Mouse (Mus musculus) CH12.LX (cell line): Measurements from ENCODE around the gene Cdc42bpa.

Experiments
- CTCF ChIP-seq, 2 experiments: IDR thresholded peaks in 1 of 2; conservative IDR thresholded peaks in 1 of 2; 2 replicates each; pipeline ENCODE4 v1.5.1; 2011 to 2012; ENCODE audit warnings: low read depth in 2 of 2, low read length in 2 of 2, improper control_type of control experiment in 1 of 2, inconsistent platforms in 1 of 2, mild to moderate bottlenecking in 1 of 2, moderate library complexity in 1 of 2
- ELF1 ChIP-seq: IDR thresholded peaks from 2 replicates; pipeline ENCODE4 v1.6.1; 2014; ENCODE audit warnings: low read depth, mild to moderate bottlenecking, inconsistent platforms, low read length, improper control_type of control experiment
- EP300 ChIP-seq: IDR thresholded peaks from 2 replicates; pipeline ENCODE4 v1.6.1; 2011; ENCODE audit warnings: low read length, improper control_type of control experiment
- HCFC1 ChIP-seq: IDR thresholded peaks from 2 replicates; pipeline ENCODE4 v1.6.1; 2012; ENCODE audit warnings: low read depth, mild to moderate bottlenecking, inconsistent platforms, low read length, improper control_type of control experiment
- JUND ChIP-seq: conservative IDR thresholded peaks from 2 replicates; pipeline ENCODE4 v1.6.1; 2011; ENCODE audit warnings: low read depth, low read length, improper control_type of control experiment
- NRF1 ChIP-seq: IDR thresholded peaks from 2 replicates; pipeline ENCODE4 v1.6.1; 2014; ENCODE audit warnings: low read depth, mild to moderate bottlenecking, inconsistent platforms, low read length, improper control_type of control experiment, moderate library complexity
- PAX5 ChIP-seq: IDR thresholded peaks from 2 replicates; pipeline ENCODE4 v1.6.1; 2012; ENCODE audit warnings: low read length, inconsistent platforms, mixed read lengths
- POLR2A ChIP-seq: IDR thresholded peaks from 2 replicates; pipeline ENCODE4 v1.6.1; 2011; ENCODE audit warnings: low read depth, mild to moderate bottlenecking, improper control_type of control experiment, low read length
- POLR2AphosphoS2 ChIP-seq: IDR thresholded peaks from 2 replicates; pipeline ENCODE4 v1.6.1; 2011; ENCODE audit warnings: low read depth, low read length, improper control_type of control experiment
- TBP ChIP-seq: conservative IDR thresholded peaks from 2 replicates; pipeline ENCODE4 v1.6.1; 2011; ENCODE audit warnings: low read depth, low read length, improper control_type of control experiment
- ZMIZ1 ChIP-seq: IDR thresholded peaks from 2 replicates; pipeline ENCODE4 v1.6.1; 2012; ENCODE audit warnings: low read depth, mild to moderate bottlenecking, inconsistent platforms, low read length, improper control_type of control experiment

GRCm38 (mm10) chr1:179934064-179934463 lies 26.2 kb upstream of the Cdc42bpa start:
- no peak for TF ChIP-seq ELF1
- no peak for TF ChIP-seq CTCF (conservative IDR thresholded peaks at IDR 0.05 in 1 of 2, IDR thresholded peaks at IDR 0.05 in 1 of 2; ENCODE audit: low read depth in 2 of 2, low read length in 2 of 2)
- no peak for TF ChIP-seq EP300
- TF ChIP-seq POLR2AphosphoS2: no peak
- TF ChIP-seq POLR2A: no peak
- TF ChIP-seq ZMIZ1: no peak
- TF ChIP-seq NRF1: no peak
- TF ChIP-seq HCFC1: no peak
- no peak for TF ChIP-seq PAX5
- no peak for TF ChIP-seq JUND
- no peak for TF ChIP-seq TBP
